Mouse (Mus musculus): ENCODE data around the gene Gpr39. TPM values are rescaled to one million over a fixed set of nuclear protein-coding genes. Genes with fewer than 3 reads are reported as not detected.

Gene Gpr39
- polyA plus RNA-seq, 1 experiment = not detected

GRCm38 (mm10) chr1:125662058-125662457 is 14.7 kb upstream of the Gpr39 start:
- TF ChIP-seq CTCF (IDR thresholded peaks at IDR 0.05; ENCODE audit: low read depth, low read length) (no peak), POLR2A (IDR thresholded peaks at IDR 0.05; ENCODE audit: borderline replicate concordance, low read depth, low read length) (no peak)
- no peaks in the 10 kb centered on the region for H3K4me1 ChIP-seq (ENCODE audit: control insufficient read depth, insufficient read depth, low read length)
- H3K27ac ChIP-seq (ENCODE audit: insufficient read depth, low read depth, low read length) = no peak overlapping the region
- no peak overlapping the region for H3K4me3 ChIP-seq (ENCODE audit: insufficient read depth, low read length)

- no peaks in the 10 kb centered on the region for H3K4me1 ChIP-seq (ENCODE audit: control insufficient read depth, insufficient read depth, low read length)
- no peak overlapping the region for H3K4me3 ChIP-seq (ENCODE audit: insufficient read depth, low read length)
- no peak overlapping the region for H3K27ac ChIP-seq (ENCODE audit: insufficient read depth, low read depth, low read length)
- TF ChIP-seq CTCF (IDR thresholded peaks at IDR 0.05; ENCODE audit: low read depth, low read length) (no peak), POLR2A (IDR thresholded peaks at IDR 0.05; ENCODE audit: borderline replicate concordance, low read depth, low read length) (no peak)
These were observed 14.1 kb upstream of the Gpr39 start for GRCm38 (mm10) chr1:125662660-125663059.

GRCm38 (mm10) chr1:125663104-125663503 is 13.7 kb upstream of the Gpr39 start:
- Histone ChIP-seq H3K4me3 (ENCODE audit: insufficient read depth, low read length) (no peak overlapping the region), H3K27ac (ENCODE audit: insufficient read depth, low read depth, low read length) (no peak overlapping the region), H3K4me1 (ENCODE audit: control insufficient read depth, insufficient read depth, low read length) (no peaks in the 10 kb centered on the region)
- TF ChIP-seq POLR2A (IDR thresholded peaks at IDR 0.05; ENCODE audit: borderline replicate concordance, low read depth, low read length) (no peak), CTCF (IDR thresholded peaks at IDR 0.05; ENCODE audit: low read depth, low read length) (no peak)

GRCm38 (mm10) chr1:125665127-125665637 is 11.6 kb upstream of the Gpr39 start:
- Histone ChIP-seq H3K4me3 (ENCODE audit: insufficient read depth, low read length) (no peak overlapping the region), H3K4me1 (ENCODE audit: control insufficient read depth, insufficient read depth, low read length) (no peaks in the 10 kb centered on the region), H3K27ac (ENCODE audit: insufficient read depth, low read depth, low read length) (no peak overlapping the region)
- no peak for TF ChIP-seq POLR2A (IDR thresholded peaks at IDR 0.05; ENCODE audit: borderline replicate concordance, low read depth, low read length)

GRCm38 (mm10) chr1:125669035-125669434 is 7.8 kb upstream of the Gpr39 start:
- Histone ChIP-seq H3K4me3 (ENCODE audit: insufficient read depth, low read length) (no peak overlapping the region), H3K4me1 (ENCODE audit: control insufficient read depth, insufficient read depth, low read length) (no peaks in the 10 kb centered on the region)
- TF ChIP-seq POLR2A (IDR thresholded peaks at IDR 0.05; ENCODE audit: borderline replicate concordance, low read depth, low read length) (no peak), CTCF (IDR thresholded peaks at IDR 0.05; ENCODE audit: low read depth, low read length) (no peak)

DNA sequence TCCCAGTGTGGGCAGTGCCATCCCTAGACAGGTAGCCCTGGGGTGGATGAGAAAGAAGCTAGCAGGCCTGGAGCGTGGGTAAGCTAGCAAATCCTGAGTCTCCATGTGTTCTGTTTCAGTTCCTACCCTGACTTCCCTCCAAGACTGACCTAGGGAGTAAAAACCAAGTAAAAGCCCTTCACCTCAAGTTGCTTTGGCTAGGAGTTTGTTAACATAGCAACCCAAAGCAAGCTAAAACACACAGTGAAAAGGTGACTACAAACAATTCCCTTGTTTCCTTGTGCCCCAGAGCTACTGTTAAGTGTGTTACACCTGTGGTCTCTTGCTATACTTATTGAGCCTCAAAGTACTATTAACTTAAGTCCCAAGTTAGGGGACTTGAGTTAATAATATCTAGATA is 1.6 kb upstream of the Gpr39 start:
- no peak overlapping the region for H3K4me3 ChIP-seq (ENCODE audit: insufficient read depth, low read length)
- H3K4me1 ChIP-seq (ENCODE audit: control insufficient read depth, insufficient read depth, low read length) = no peaks in the 10 kb centered on the region
- no peak for TF ChIP-seq CTCF (IDR thresholded peaks at IDR 0.05; ENCODE audit: low read depth, low read length)
- TF ChIP-seq POLR2A (IDR thresholded peaks at IDR 0.05; ENCODE audit: borderline replicate concordance, low read depth, low read length) = no peak
- no peak overlapping the region for H3K27ac ChIP-seq (ENCODE audit: insufficient read depth, low read depth, low read length)

More at GRCm38 (mm10) chr1:125669035-125669434, 7.8 kb upstream of the Gpr39 start:
- no peak overlapping the region for H3K27ac ChIP-seq (ENCODE audit: insufficient read depth, low read depth, low read length)

DNA sequence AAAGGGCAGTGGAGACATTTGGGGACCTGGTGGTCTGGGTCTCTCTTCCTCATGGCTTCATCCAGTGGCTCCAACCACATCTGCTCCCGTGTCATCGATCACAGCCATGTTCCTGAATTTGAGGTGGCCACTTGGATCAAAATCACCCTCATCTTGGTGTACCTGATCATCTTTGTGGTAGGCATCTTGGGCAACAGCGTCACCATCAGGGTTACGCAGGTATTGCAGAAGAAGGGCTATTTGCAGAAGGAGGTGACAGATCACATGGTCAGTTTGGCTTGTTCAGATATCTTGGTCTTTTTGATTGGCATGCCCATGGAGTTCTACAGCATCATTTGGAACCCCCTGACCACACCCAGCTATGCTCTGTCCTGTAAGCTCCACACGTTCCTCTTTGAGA is 491 bp downstream of the Gpr39 start:
- H3K27ac ChIP-seq (ENCODE audit: insufficient read depth, low read depth, low read length) = no peak overlapping the region
- no peak overlapping the region for H3K4me3 ChIP-seq (ENCODE audit: insufficient read depth, low read length)
- TF ChIP-seq CTCF (IDR thresholded peaks at IDR 0.05; ENCODE audit: low read depth, low read length) = no peak
- TF ChIP-seq POLR2A (IDR thresholded peaks at IDR 0.05; ENCODE audit: borderline replicate concordance, low read depth, low read length) = no peak
- H3K4me1 ChIP-seq (ENCODE audit: control insufficient read depth, insufficient read depth, low read length) = no peaks in the 10 kb centered on the region

DNA sequence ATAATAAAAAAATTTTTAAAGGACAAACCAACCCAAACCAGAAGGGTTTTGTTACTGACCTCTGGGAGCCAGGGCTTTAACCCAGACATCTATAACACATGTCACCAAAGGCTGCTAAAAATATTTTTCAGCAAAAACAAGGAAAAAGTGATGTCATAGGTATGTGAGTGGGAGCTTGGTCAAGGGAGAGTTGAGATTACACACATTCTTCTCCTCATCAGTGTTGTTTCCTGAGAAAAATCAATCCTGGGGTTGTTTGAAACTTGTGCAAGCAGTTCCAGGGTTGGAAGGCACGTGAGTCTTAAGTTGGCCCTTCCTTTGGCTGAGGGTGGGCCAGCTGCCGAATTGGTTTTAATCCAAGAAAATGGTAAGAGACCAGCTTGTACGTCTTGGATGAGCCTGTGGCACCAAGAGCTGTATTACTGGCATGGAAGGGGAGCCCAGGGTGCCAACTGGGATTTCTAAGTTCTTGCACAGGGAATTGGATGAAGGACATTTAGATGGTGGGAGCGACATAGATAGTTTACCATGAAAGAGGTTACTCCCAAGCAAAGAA is 2.8 kb downstream of the Gpr39 start:
- Histone ChIP-seq H3K4me1 (ENCODE audit: control insufficient read depth, insufficient read depth, low read length) (no peaks in the 10 kb centered on the region), H3K27ac (ENCODE audit: insufficient read depth, low read depth, low read length) (no peak overlapping the region), H3K4me3 (ENCODE audit: insufficient read depth, low read length) (no peak overlapping the region)
- TF ChIP-seq CTCF (IDR thresholded peaks at IDR 0.05; ENCODE audit: low read depth, low read length) = no peak
- no peak for TF ChIP-seq POLR2A (IDR thresholded peaks at IDR 0.05; ENCODE audit: borderline replicate concordance, low read depth, low read length)

- Histone ChIP-seq H3K4me3 (ENCODE audit: insufficient read depth, low read length) (no peak overlapping the region), H3K4me1 (ENCODE audit: control insufficient read depth, insufficient read depth, low read length) (no peaks in the 10 kb centered on the region)
- TF ChIP-seq CTCF (IDR thresholded peaks at IDR 0.05; ENCODE audit: low read depth, low read length) (no peak), POLR2A (IDR thresholded peaks at IDR 0.05; ENCODE audit: borderline replicate concordance, low read depth, low read length) (no peak)
These were observed 7.6 kb downstream of the Gpr39 start for GRCm38 (mm10) chr1:125684423-125684822.

GRCm38 (mm10) chr1:125685304-125685703 is 8.5 kb downstream of the Gpr39 start:
- TF ChIP-seq POLR2A (IDR thresholded peaks at IDR 0.05; ENCODE audit: borderline replicate concordance, low read depth, low read length) = no peak
- no peak for TF ChIP-seq CTCF (IDR thresholded peaks at IDR 0.05; ENCODE audit: low read depth, low read length)
- no peak overlapping the region for H3K4me3 ChIP-seq (ENCODE audit: insufficient read depth, low read length)
- H3K4me1 ChIP-seq (ENCODE audit: control insufficient read depth, insufficient read depth, low read length) = no peaks in the 10 kb centered on the region
- no peak overlapping the region for H3K27ac ChIP-seq (ENCODE audit: insufficient read depth, low read depth, low read length)

More at GRCm38 (mm10) chr1:125684423-125684822, 7.6 kb downstream of the Gpr39 start:
- H3K27ac ChIP-seq (ENCODE audit: insufficient read depth, low read depth, low read length) = no peak overlapping the region

Data from bone marrow macrophage, adult 2 months (primary cell).